Mouse (Mus musculus) thymus, adult 2 months (tissue): ENCODE measurements at regions not wholly inside any gene's neighbourhood (a gene's known extent, or its start where the extent isn't known, plus 50 kb on each side); places are given as distances from the start of the nearest gene placed in this dataset.

Experiments
- DNase-seq: peaks from one replicate; pipeline ENCODE4 v3.0.0; 2021
- H3K27ac ChIP-seq: fragments of 200-500 bp; 2 replicates; pipeline ENCODE4 v1.5.1; 2012; ENCODE audit warnings: low read length, control low read depth; ENCODE audit not compliant: control insufficient read depth, insufficient read depth
- H3K27me3 ChIP-seq: fragments of 200-500 bp; 2 replicates; pipeline ENCODE4 v1.6.1; 2012; ENCODE audit warnings: mild to moderate bottlenecking, low read length, moderate library complexity, mixed read lengths; ENCODE audit not compliant: control insufficient read depth, insufficient read depth
- H3K36me3 ChIP-seq: fragments of 200-500 bp; 2 replicates; pipeline ENCODE4 v1.6.1; 2012; ENCODE audit warnings: mild to moderate bottlenecking, low read length, moderate library complexity; ENCODE audit not compliant: control insufficient read depth, insufficient read depth
- H3K4me1 ChIP-seq: fragments of 200-500 bp; replicated peaks from 2 replicates; pipeline ENCODE4 v1.6.1; 2012; ENCODE audit warnings: low read length; ENCODE audit not compliant: control insufficient read depth, insufficient read depth
- H3K4me3 ChIP-seq: fragments of 200-500 bp; 2 replicates; pipeline ENCODE4 v1.5.1; 2012; ENCODE audit warnings: mild to moderate bottlenecking, low read length, control low read depth, moderate library complexity; ENCODE audit not compliant: control insufficient read depth, insufficient read depth
- CTCF ChIP-seq: fragments of 200-500 bp; IDR thresholded peaks from 2 replicates; pipeline ENCODE4 v1.5.1; 2012; ENCODE audit warnings: mild to moderate bottlenecking, control low read depth, low read length, moderate library complexity, borderline replicate concordance; ENCODE audit not compliant: control insufficient read depth, poor library complexity, insufficient read depth; ENCODE audit errors: extremely low read depth
- POLR2A ChIP-seq: fragments of 200-500 bp; IDR thresholded peaks from 2 replicates; pipeline ENCODE4 v1.6.1; 2012; ENCODE audit warnings: mild to moderate bottlenecking, low read length, control low read depth, moderate library complexity; ENCODE audit not compliant: control insufficient read depth, poor library complexity, insufficient read depth; ENCODE audit errors: extremely low read depth
- WGBS: fragments of 180-500 bp; shearing (Covaris S2); methylation state at CpG from one replicate; pipeline ENCODE4 v1.1.7; 2018; 5-methylcytosine and 5-hydroxymethylcytosine counted together

DNA sequence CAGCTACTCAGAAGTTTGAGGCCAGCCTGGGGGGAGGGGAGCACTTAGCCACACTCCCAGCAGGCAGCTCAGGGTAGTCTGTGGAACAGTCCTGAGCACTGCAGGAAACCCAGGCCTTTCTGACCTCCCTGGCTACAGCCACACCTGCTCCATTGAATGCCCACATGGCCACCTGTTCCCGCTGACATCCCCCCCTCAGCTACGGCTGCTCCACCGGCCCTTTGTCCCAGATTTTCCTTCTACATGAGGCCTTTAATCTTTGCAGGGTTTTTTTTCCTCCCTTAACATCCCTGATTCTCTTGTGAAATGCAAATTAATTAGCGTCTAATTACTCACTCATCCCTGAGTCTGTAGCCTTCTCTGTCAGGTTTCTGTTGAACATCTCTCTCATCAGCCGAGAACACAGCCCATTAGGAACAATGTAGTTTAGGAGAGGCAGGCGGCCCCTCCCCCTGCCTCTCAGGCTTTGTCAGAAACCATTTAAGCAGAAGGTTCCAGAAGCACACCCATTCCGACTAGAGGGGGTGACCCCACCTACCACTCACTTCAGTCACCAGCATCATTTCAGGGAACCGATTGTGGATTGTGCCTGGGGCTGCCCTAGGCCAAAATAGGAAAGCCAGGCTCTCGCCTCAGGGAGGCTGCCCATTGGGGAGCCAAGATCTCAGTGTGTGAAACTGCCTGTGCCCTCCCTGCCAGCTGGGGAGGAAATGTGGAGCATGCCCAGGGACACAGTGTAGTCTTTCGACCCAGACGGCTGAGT, 78.8 kb upstream of the Tle3 start:
- Histone ChIP-seq H3K27me3 (no peaks in the 10 kb centered on the region), H3K4me1 (peaks cover 9% of the 10 kb centered on the region), H3K36me3 (no peaks in the 10 kb centered on the region), H3K4me3 (no peak overlapping the region), H3K27ac (no peak overlapping the region)
- TF ChIP-seq CTCF: no peak
- TF ChIP-seq POLR2A: no peak
- DNase-seq: no peak
- 94% methylated on average over 11 of the region's 11 CpGs for WGBS

DNA sequence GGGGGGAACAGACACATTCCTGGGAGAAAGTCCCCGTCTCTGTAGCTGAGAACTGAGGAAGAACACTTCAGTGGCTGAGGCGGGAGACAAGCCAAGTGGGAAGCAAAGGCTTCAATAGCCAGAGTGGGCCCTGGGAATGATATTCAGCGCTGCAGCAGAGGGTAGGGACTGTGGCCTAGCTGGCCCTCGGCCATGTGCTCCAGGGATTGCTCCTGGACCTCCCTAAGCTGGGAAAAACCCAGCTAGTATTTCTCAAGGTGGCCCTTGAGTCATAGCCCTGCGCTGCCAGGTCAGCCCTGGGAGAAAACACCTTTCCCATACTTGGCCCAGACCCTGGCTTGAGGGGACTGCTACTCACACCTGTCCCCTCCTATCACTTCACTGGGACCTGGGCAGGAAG, 77.2 kb upstream of the Tle3 start:
- Histone ChIP-seq H3K4me3 (no peak overlapping the region), H3K27me3 (no peaks in the 10 kb centered on the region), H3K36me3 (no peaks in the 10 kb centered on the region), H3K4me1 (no peaks in the 10 kb centered on the region), H3K27ac (no peak overlapping the region)
- WGBS: 85% methylated on average over 5 of the region's 5 CpGs
- TF ChIP-seq CTCF (no peak), POLR2A (no peak)
- no peak for DNase-seq

- 94% methylated on average over 9 of the region's 9 CpGs for WGBS
- Histone ChIP-seq H3K36me3 (no peaks in the 10 kb centered on the region), H3K27ac (no peak overlapping the region), H3K4me1 (no peaks in the 10 kb centered on the region), H3K27me3 (no peaks in the 10 kb centered on the region), H3K4me3 (no peak overlapping the region)
- DNase-seq: no peak
- no peak for TF ChIP-seq CTCF
- TF ChIP-seq POLR2A: no peak
These were observed 75.7 kb upstream of the Tle3 start for GRCm38 (mm10) chr9:61296311-61296947.

- 94% methylated on average over 4 of the region's 4 CpGs for WGBS
- H3K36me3 ChIP-seq: no peaks in the 10 kb centered on the region
- H3K27ac ChIP-seq: no peak overlapping the region
- H3K4me1 ChIP-seq: no peaks in the 10 kb centered on the region
- DNase-seq: no peak
- H3K27me3 ChIP-seq: no peaks in the 10 kb centered on the region
- H3K4me3 ChIP-seq: no peak overlapping the region
- TF ChIP-seq POLR2A (no peak), CTCF (no peak)
These were observed 74.8 kb upstream of the Tle3 start for GRCm38 (mm10) chr9:61297385-61297784.

GRCm38 (mm10) chr9:61299873-61300560, 72.1 kb upstream of the Tle3 start:
- no peak overlapping the region for H3K4me3 ChIP-seq
- DNase-seq: no peak
- H3K27me3 ChIP-seq: no peaks in the 10 kb centered on the region
- no peaks in the 10 kb centered on the region for H3K36me3 ChIP-seq
- H3K27ac ChIP-seq: no peak overlapping the region
- 83% methylated on average over 8 of the region's 8 CpGs for WGBS
- no peak for TF ChIP-seq POLR2A
- no peak for TF ChIP-seq CTCF
- no peaks in the 10 kb centered on the region for H3K4me1 ChIP-seq

DNA sequence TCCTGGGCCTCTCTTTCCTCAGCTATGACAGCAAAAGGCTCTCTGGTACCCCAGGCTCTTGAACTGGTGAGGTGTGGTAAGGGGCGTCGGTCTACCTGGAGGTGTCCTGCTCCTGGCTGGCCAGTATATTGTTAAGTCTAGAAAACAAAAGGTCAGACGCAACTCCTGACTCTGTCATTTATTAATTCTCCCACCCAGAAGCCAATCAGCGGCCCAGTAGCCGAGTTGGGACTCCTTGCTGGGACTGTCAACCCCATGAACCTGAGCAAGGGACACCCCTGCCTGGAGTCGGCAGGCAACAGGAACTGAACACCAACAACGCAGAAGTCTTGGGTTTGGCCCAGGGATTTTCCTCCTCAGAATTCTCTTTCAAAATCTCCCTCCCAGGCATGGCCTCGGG, 71.1 kb upstream of the Tle3 start:
- Histone ChIP-seq H3K4me3 (no peak overlapping the region), H3K27ac (no peak overlapping the region), H3K36me3 (no peaks in the 10 kb centered on the region), H3K4me1 (no peaks in the 10 kb centered on the region), H3K27me3 (no peaks in the 10 kb centered on the region)
- no peak for TF ChIP-seq CTCF
- no peak for TF ChIP-seq POLR2A
- no peak for DNase-seq
- WGBS: 93% methylated on average over 8 of the region's 8 CpGs
